Mouse (Mus musculus): ENCODE results near the gene Fam53a. TPM values are rescaled to one million over a fixed set of nuclear protein-coding genes. Genes with fewer than 3 reads are reported as not detected.

Gene Fam53a
- polyA plus RNA-seq, 1 experiment from 2014 or later: 72.9 TPM

DNA sequence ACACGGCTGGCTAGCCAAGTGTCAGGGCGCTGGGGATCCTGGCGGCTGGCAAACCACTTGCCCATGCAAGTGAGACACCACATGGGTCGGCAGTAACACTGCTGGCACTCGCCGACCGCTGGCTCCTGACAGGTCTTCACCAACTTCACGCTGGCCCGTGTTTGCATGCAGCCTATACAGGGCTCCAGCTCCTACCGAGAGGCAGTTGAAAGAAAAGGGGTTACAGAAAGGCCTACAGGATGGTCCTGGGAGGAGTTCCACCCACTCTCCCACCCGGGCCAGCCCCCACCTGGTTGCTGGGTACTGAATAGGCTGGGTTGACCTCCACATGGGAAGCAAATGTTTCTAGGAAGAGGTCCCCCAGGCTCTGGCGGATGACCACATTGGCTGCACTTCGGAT, 25.0 kb upstream of the Fam53a start:
- WGBS: 92% methylated on average over 13 of the region's 13 CpGs
- Histone ChIP-seq H3K4me2 (replicated peaks) (no peak overlapping the region), H3K36me3 (peaks cover 16% of the 10 kb centered on the region; the same call in 1 of the 2 replicates), H3K27ac (no peak overlapping the region), H3K9me3 (no peaks in the 10 kb centered on the region), H3K4me3 (no peak overlapping the region), H3K4me1 (peaks cover 42% of the 10 kb centered on the region), H3K27me3 (no peaks in the 10 kb centered on the region), H3K9ac (no peak overlapping the region)
- no peak for ATAC-seq (ENCODE audit: insufficient number of reproducible peaks, insufficient read depth, low FRiP score, low TSS enrichment)

DNA sequence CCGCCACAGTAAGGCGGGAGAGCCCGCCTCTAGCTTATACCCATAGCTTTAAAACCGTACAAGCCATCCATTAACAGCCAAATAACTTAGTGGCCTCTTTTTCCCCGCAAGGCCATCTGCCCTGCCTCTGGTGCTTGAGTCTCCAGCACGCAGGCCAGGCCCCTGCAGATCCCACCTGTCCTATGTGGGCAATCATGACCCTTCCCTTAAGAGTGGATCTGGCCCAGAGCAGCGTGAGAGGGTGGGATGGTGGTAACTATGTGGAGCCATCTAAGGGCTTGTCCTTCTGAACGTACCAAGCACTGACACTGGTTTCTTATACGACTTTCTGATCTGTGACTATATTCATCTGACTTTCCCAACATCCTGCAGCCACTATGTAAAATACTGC, 23.3 kb upstream of the Fam53a start:
- Histone ChIP-seq H3K9ac (peak overlapping the region; percentile 39; the same call in 1 of the 2 replicates), H3K36me3 (peaks cover 26% of the 10 kb centered on the region), H3K9me3 (no peaks in the 10 kb centered on the region), H3K27me3 (no peaks in the 10 kb centered on the region), H3K4me1 (peaks cover 35% of the 10 kb centered on the region), H3K4me2 (replicated peaks) (peak overlapping the region; percentile 64), H3K4me3 (peak overlapping the region; percentile 81), H3K27ac (peak overlapping the region; percentile 94)
- WGBS: 5% methylated on average over 9 of the region's 9 CpGs
- ATAC-seq (ENCODE audit: insufficient number of reproducible peaks, insufficient read depth, low FRiP score, low TSS enrichment): 0 out of 2 replicates have a peak, but pooled peaks have one; percentile 20

DNA sequence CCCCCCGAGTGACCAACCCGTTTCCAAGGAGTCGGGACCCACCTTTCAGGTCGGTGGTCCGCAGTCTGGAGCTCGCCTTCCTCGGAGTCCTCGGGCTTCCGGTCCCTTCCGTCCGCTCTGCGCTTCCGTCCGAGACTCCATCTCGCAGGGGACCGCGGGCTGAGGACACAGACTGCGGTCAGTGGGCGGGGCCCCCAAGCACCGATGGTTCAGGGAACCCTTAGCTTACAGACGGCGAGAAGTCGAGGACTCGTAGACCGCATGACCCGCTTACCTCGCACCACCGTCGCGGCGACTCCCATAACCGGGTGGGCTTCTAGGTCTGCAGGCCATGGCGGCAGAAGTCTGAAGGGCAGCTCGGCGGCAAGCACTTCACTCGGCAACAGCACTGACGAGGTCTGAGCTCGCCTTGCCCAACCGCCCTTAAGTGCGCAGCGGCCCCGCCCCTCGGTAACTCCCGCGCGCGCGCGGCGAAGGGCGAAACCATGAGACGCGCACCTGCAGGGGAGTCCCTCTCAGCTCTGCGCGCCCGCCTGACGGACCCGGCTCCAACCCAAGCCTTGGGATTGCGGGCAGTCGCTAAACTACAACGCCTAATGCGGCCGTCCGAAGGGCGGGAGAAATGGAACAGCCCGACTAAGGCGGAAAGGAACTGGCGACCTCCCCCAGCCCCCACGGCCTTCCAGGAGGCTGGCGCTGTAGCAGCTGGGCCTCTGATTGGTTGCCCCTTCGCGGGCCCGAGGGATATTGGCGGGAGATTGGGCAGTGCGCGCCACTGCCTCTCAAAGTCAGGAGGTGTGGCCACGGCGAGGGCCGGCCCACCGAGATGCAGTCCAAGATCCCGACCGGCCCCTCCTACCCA, 22.7 kb upstream of the Fam53a start, which contains the start of gene Slbp:
Gene Slbp, minus strand, starts transcription at position 654 of the 862 bp plus-strand sequence.
- Histone ChIP-seq H3K4me2 (replicated peaks) (peak within 1 kb of the TSS; percentile 64), H3K36me3 (peaks cover 32% of the 10 kb centered on the region), H3K27ac (peak within 1 kb of the TSS; percentile 94), H3K27me3 (no peaks in the 10 kb centered on the region), H3K9me3 (no peaks in the 10 kb centered on the region), H3K4me1 (peaks cover 35% of the 10 kb centered on the region), H3K4me3 (peak within 1 kb of the TSS; percentile 81), H3K9ac (peak within 1 kb of the TSS; percentile 81)
- ATAC-seq (ENCODE audit: insufficient number of reproducible peaks, insufficient read depth, low FRiP score, low TSS enrichment): peak; percentile 94
- under 1% methylated on average over 82 of the region's 82 CpGs for WGBS

DNA sequence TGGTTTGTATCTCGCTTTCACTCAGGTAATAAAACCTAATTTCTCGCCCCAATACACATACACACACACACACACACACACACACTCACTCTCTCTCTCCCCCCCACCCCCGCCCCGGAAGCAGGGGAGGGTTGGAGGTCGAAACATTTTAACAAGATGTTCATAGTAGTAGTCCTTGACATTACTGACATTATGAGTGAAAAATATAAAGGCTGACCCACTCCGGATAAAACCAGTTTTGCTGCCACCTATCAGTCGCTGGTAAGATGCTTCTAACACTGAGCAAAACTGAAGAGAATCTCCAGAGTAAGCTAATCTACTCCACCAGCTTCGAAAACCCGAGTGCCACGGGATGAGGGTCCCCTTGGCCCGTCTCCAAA, 22.1 kb upstream of the Fam53a start:
- ATAC-seq (ENCODE audit: insufficient number of reproducible peaks, insufficient read depth, low FRiP score, low TSS enrichment): 0 out of 2 replicates have a peak, but pooled peaks have one; percentile 0
- H3K4me2 ChIP-seq (replicated peaks): peak overlapping the region; percentile 64
- H3K4me3 ChIP-seq: peak overlapping the region; percentile 81
- H3K27me3 ChIP-seq: no peaks in the 10 kb centered on the region
- WGBS: under 1% methylated on average over 11 of the region's 11 CpGs
- peaks cover 29% of the 10 kb centered on the region for H3K4me1 ChIP-seq
- peak overlapping the region; percentile 81 for H3K9ac ChIP-seq
- no peaks in the 10 kb centered on the region for H3K9me3 ChIP-seq
- peak overlapping the region; percentile 94 for H3K27ac ChIP-seq
- H3K36me3 ChIP-seq: peaks cover 37% of the 10 kb centered on the region

DNA sequence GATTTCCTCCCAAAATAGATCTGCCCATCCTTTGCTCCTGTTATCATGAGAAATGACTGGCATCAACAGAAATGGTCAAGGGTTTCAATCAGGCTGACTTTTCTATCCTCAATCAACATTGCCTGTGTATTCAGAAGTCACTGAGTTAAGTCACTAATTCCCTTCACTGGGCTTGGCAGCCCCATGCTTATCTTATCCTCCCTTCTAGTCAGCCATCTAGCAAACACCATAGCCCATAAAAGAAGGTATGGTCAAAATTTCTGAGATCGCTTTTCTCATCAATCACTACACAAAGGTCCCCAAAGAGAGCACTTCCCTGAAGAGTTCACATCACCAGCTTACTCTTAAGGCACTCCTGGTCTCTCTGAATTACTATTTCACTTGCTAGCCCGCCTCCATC, 21.6 kb upstream of the Fam53a start:
- H3K27me3 ChIP-seq: no peaks in the 10 kb centered on the region
- 20% methylated on average over 2 of the region's 2 CpGs for WGBS
- H3K27ac ChIP-seq: peak overlapping the region; percentile 94
- H3K4me3 ChIP-seq: peak overlapping the region; percentile 81
- peak overlapping the region; percentile 64 for H3K4me2 ChIP-seq (replicated peaks)
- H3K9ac ChIP-seq: peak overlapping the region; percentile 81
- no peak for ATAC-seq (ENCODE audit: insufficient number of reproducible peaks, insufficient read depth, low FRiP score, low TSS enrichment)
- peaks cover 42% of the 10 kb centered on the region for H3K36me3 ChIP-seq
- H3K9me3 ChIP-seq: no peaks in the 10 kb centered on the region
- H3K4me1 ChIP-seq: peaks cover 24% of the 10 kb centered on the region

DNA sequence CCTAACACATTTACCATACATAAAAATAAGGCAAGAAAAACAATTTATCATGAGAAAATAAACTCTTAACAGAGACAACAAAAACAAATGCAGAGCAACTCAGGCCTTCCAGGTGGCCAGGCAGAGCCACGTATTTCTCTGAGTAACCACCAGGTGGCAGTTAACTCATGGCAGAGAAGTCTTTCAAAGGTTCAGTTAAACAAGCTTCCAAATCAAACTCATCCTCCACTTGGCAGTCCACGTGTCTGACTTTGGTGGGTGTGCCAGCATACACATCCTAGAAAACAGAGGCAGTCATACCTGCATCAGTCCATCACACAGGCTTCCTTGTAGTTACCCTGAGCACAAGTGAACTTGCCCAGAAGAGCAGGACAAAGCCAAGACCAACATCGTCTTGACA, 11.2 kb upstream of the Fam53a start:
- Histone ChIP-seq H3K9ac (no peak overlapping the region), H3K4me2 (replicated peaks) (no peak overlapping the region), H3K4me1 (no peaks in the 10 kb centered on the region), H3K4me3 (no peak overlapping the region), H3K36me3 (peaks cover 68% of the 10 kb centered on the region), H3K27me3 (no peaks in the 10 kb centered on the region), H3K27ac (no peak overlapping the region), H3K9me3 (no peaks in the 10 kb centered on the region)
- 45% methylated on average over 3 of the region's 3 CpGs for WGBS
- ATAC-seq (ENCODE audit: insufficient number of reproducible peaks, insufficient read depth, low FRiP score, low TSS enrichment): no peak

DNA sequence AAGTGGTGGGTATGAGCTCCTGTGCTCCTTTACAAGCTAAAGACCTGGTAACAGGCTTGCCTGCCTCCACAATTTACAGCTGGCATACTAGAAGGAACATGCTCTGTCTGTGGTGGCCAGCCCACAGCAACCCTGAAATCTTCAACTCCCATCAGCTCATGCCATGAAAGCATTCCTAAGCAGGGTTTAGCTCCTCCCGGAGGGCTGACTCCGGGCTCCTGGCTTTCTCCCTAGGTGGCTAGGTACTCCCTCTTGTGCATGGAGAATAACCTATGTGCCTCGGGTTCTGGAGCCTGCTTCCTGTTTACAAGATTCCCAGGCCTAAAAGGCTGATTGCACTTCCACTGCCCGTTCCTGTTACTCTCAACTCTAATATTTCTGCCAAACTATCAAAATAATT, 9.4 kb upstream of the Fam53a start:
- ATAC-seq (ENCODE audit: insufficient number of reproducible peaks, insufficient read depth, low FRiP score, low TSS enrichment): no peak
- Histone ChIP-seq H3K4me2 (replicated peaks) (no peak overlapping the region), H3K27ac (0 out of 2 replicates have a peak overlapping the region, but pooled peaks have one; percentile 11), H3K4me3 (no peak overlapping the region), H3K36me3 (peaks cover 56% of the 10 kb centered on the region), H3K27me3 (no peaks in the 10 kb centered on the region), H3K9me3 (no peaks in the 10 kb centered on the region), H3K9ac (no peak overlapping the region), H3K4me1 (no peaks in the 10 kb centered on the region)
- WGBS: 64% methylated on average over 4 of the region's 4 CpGs

DNA sequence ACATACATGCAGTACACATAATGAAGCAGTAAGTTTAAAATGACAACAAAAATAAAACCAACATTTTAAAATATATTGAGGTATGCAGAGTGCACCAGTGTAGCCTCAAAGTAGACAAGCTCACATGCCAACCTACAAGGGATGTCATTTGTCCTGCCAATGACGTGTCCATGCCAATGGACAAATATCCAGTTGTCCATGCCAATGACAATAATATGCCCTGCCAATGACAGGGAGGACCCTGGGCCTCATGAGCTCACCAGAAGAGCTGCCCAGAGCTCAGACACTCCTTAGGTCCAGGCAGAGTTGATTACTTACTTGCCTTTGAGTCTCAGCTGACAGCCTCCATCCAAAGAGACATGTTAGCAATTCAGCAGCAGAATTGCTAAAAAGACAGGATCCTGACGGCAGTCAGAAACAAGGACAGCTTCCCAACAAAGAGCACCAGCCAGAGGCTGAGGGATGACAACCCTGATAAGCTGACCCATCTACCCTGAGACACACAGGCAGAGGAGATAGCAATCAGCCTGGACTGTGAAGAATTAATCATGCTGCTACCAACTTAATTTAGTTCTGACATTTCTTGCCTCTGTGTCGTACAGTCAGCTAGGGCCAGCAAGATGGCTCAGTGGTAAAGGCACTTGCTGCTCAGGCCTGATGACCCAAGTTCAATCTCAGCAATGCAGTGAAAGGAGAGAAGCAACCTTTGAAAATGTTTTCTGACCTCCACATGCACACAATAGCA, 8.3 kb upstream of the Fam53a start:
- Histone ChIP-seq H3K4me1 (no peaks in the 10 kb centered on the region), H3K9me3 (no peaks in the 10 kb centered on the region), H3K27me3 (no peaks in the 10 kb centered on the region), H3K4me3 (no peak overlapping the region), H3K36me3 (peaks cover 46% of the 10 kb centered on the region), H3K27ac (no peak overlapping the region), H3K9ac (no peak overlapping the region), H3K4me2 (replicated peaks) (no peak overlapping the region)
- 81% methylated on average over 3 of the region's 3 CpGs for WGBS
- no peak for ATAC-seq (ENCODE audit: insufficient number of reproducible peaks, insufficient read depth, low FRiP score, low TSS enrichment)

DNA sequence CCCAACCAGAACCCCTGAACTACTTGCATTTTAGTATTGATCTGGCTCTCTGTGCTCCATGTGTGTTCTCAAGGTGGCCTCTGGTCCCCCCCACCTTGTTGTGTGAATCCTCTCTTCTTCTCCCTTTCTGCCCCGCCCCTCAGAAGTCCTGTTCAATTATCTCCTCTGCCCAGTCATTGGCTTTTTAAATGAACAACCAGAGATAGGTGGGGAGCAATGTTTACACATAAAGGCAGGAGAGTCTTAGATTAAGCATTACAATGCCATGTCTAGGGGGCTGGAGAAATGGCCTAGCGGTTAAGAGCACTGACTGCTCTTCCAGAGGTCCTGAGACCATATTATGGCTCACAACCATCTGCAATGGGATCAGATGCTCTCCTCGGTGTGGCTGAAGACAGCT, 5.9 kb upstream of the Fam53a start:
- no peak overlapping the region for H3K9ac ChIP-seq
- no peak overlapping the region for H3K4me3 ChIP-seq
- no peak overlapping the region for H3K4me2 ChIP-seq (replicated peaks)
- H3K9me3 ChIP-seq: no peaks in the 10 kb centered on the region
- H3K27me3 ChIP-seq: no peaks in the 10 kb centered on the region
- WGBS: 82% methylated on average over 3 of the region's 3 CpGs
- peaks cover 25% of the 10 kb centered on the region for H3K36me3 ChIP-seq
- no peak for ATAC-seq (ENCODE audit: insufficient number of reproducible peaks, insufficient read depth, low FRiP score, low TSS enrichment)
- no peak overlapping the region for H3K27ac ChIP-seq
- 0 out of 2 replicates have a peak, but pooled peaks cover 8% of the 10 kb centered on the region for H3K4me1 ChIP-seq

DNA sequence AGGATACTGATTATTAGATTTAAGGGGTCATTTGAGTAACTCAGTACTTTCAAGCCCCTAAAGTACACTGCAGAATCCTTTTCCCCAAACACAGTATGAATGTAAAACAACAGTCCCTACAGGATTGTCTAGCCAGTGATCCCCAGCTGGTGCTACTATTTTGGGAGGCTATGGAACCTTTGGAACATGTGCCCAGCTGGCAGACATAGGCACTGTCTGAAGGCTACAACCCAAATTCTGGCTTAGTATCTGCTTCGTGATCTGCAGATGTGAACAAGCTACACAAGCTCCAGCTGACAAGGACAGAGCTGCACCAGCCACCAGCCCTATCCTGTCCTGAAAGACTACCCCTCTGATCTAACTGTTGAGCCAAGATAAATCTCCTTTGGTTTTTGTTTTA, 3.1 kb upstream of the Fam53a start:
- H3K4me1 ChIP-seq: peaks cover 17% of the 10 kb centered on the region
- 78% methylated on average over 1 of the region's 1 CpGs for WGBS
- H3K27me3 ChIP-seq: no peaks in the 10 kb centered on the region
- no peak overlapping the region for H3K4me3 ChIP-seq
- no peak overlapping the region for H3K27ac ChIP-seq
- H3K4me2 ChIP-seq (replicated peaks): no peak overlapping the region
- H3K36me3 ChIP-seq: peaks cover 6% of the 10 kb centered on the region; the same call in 1 of the 2 replicates
- no peak overlapping the region for H3K9ac ChIP-seq
- no peaks in the 10 kb centered on the region for H3K9me3 ChIP-seq
- ATAC-seq (ENCODE audit: insufficient number of reproducible peaks, insufficient read depth, low FRiP score, low TSS enrichment): no peak

DNA sequence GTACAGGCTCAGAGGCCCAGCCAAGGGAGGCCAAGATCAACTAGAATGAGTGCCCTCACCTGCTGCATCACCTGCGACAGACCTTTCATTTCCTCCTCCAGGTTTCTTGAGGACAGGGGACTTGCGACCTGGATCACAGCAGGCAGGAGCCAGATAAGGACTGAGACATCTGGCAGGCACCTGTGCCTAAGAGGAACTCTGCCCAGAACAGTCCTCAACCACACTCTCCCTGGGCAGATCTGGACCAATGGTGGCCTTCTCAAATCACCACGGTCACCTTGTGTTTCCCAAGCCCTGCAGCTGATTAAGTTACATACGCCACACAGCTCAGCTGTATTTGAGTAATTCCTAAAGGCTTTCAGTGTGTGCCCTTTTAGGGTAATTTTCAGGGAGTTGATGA, 1.2 kb upstream of the Fam53a start:
- no peak for ATAC-seq (ENCODE audit: insufficient number of reproducible peaks, insufficient read depth, low FRiP score, low TSS enrichment)
- peak overlapping the region; percentile 69 for H3K4me2 ChIP-seq (replicated peaks)
- H3K27ac ChIP-seq: 0 out of 2 replicates have a peak overlapping the region, but pooled peaks have one; percentile 23
- H3K27me3 ChIP-seq: no peaks in the 10 kb centered on the region
- H3K4me1 ChIP-seq: peaks cover 17% of the 10 kb centered on the region
- H3K9ac ChIP-seq: peak overlapping the region; percentile 48; the same call in 1 of the 2 replicates
- H3K9me3 ChIP-seq: no peaks in the 10 kb centered on the region
- peak overlapping the region; percentile 81; the same call in 1 of the 2 replicates for H3K4me3 ChIP-seq
- H3K36me3 ChIP-seq: 0 out of 2 replicates have a peak, but pooled peaks cover 4% of the 10 kb centered on the region
- 49% methylated on average over 4 of the region's 4 CpGs for WGBS

All from embryonic facial prominence, embryonic 12.5 days (tissue).